Mouse (Mus musculus): ENCODE data around the gene Emcn.

DNA sequence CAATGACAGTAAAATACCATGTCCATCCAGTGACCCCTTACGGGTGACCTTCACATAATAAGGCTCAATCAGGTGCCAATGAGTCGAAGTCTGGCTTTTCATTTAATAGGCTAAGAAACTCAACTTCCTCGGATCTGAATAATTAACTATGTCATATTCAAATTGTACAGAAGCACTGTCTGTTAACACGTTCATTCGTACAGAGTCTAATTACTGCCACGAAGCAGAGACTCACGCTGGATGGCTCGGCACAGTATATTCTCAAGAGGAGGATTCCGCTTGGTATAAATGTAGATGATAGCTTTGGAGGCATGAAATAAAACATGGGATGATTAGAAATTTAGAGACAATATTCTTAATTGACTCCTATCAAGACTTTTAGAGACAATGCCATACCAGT is 11.0 kb upstream of the Emcn start:
- TF ChIP-seq CTCF (IDR thresholded peaks at IDR 0.05; ENCODE audit: extremely low read depth, insufficient read length, insufficient replicate concordance, low read depth, low read length), result no peak
- no peak for TF ChIP-seq POLR2A (IDR thresholded peaks at IDR 0.05; ENCODE audit: low read depth, low read length)

All from small intestine, adult 2 months (tissue).